Mouse (Mus musculus): Measurements from ENCODE around the gene Ruvbl1. TPM values are rescaled to one million over a fixed set of nuclear protein-coding genes. Genes with fewer than 3 reads are reported as not detected.

The Ruvbl1 gene
- 82.4 and 86.7 TPM in 2 replicates for polyA plus RNA-seq (2014; fragmentation: Nextera tagmentation; extraction: Ambion mirVana)

DNA sequence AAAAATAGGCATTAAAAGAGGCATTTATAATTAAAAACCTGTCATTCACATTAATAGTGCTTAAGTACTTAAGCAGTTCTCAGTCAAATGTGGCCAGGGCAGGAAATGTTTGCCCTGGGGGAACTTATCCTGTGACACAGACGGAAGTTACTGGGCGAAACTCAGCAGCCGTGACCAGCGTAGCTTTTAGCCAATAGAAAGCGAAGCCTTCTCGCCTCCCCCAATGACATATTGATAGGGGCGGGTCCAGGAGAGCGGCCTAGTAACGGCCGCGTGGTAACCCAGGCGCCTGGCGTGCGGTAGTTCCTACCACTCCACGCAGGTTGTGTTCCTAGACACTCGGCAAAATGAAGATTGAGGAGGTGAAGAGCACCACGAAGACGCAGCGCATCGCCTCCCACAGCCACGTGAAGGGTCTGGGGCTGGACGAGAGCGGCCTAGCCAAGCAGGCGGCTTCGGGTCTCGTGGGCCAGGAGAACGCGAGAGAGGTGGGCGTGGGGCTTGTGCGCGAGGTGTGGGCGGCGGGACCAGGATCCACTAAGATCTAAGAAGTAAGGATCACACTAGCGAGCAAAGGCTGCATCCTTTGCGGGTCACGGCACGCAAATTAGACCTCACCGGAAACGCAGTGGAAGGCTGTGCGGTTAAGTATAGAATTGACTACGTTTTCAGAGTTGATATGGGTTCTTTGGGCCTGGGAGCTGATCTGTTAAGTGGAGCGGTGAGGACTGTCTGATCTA lies at the start of gene Ruvbl1:
TSS of gene Ruvbl1 (plus strand) at position 229 of the 740 bp plus-strand sequence.
- H3K4me1 ChIP-seq (ENCODE audit: control insufficient read depth, insufficient read depth, low read length): peaks cover 9% of the 10 kb centered on the region
- H3K4me2 ChIP-seq (ENCODE audit: low read depth, low read length): peak within 1 kb of the TSS; percentile 84
- no peaks in the 10 kb centered on the region for H3K27me3 ChIP-seq (ENCODE audit: control insufficient read depth, insufficient read depth, low read length)
- H3K36me3 ChIP-seq (ENCODE audit: control insufficient read depth, insufficient read depth, low read length): peaks cover 8% of the 10 kb centered on the region; the same call in 1 of the 2 replicates
- H3K9ac ChIP-seq (replicated peaks; ENCODE audit: low read depth, low read length): peak within 1 kb of the TSS; percentile 53
- no peak within 1 kb of the TSS for H3K27ac ChIP-seq (ENCODE audit: low read depth, low read length)
- ATAC-seq (ENCODE audit: low read depth): peak; percentile 100
- H3K9me3 ChIP-seq (ENCODE audit: control insufficient read depth, low read length): no peaks in the 10 kb centered on the region
- WGBS: 1% methylated on average over 41 of the region's 42 CpGs
- H3K4me3 ChIP-seq (ENCODE audit: low read depth, low read length): peak within 1 kb of the TSS; percentile 65

DNA sequence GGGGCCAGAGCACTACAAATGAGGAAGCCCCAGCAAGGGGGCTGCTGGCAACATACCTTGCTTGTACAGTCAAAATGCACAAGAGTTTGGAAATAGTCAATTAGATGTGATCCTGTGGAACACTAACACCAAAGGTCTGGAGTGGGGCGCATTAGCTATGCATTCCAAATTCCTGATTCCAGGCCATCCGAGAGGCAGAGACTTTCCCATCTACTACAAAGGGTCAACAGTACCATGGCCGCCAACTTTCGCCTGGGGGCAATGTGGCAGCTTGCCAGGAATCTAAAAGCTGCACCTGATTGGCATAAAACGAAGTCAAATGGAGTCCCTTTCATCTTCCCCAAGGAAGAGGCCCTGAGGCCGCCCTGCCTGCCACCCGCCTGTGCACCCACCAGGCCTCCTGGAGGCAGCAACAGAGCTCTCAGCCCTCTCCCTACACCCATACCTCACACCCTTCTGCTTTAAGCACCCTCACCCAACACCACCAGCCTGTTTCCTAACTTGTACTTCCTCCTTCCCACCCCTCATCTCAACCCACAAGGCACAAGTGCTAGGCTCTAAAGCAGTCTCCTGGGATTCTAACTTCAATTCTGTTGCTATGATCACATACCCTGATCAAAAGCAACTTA lies 49.0 kb upstream of the Ruvbl1 start:
- Histone ChIP-seq H3K9me3 (ENCODE audit: control insufficient read depth, low read length) (no peaks in the 10 kb centered on the region), H3K27me3 (ENCODE audit: control insufficient read depth, insufficient read depth, low read length) (no peaks in the 10 kb centered on the region), H3K27ac (ENCODE audit: low read depth, low read length) (no peak overlapping the region), H3K4me2 (ENCODE audit: low read depth, low read length) (no peak overlapping the region), H3K36me3 (ENCODE audit: control insufficient read depth, insufficient read depth, low read length) (no peaks in the 10 kb centered on the region), H3K4me3 (ENCODE audit: low read depth, low read length) (no peak overlapping the region), H3K4me1 (ENCODE audit: control insufficient read depth, insufficient read depth, low read length) (no peaks in the 10 kb centered on the region), H3K9ac (replicated peaks; ENCODE audit: low read depth, low read length) (no peak overlapping the region)
- ATAC-seq (ENCODE audit: low read depth): no peak
- WGBS: 44% methylated on average over 7 of the region's 7 CpGs

DNA sequence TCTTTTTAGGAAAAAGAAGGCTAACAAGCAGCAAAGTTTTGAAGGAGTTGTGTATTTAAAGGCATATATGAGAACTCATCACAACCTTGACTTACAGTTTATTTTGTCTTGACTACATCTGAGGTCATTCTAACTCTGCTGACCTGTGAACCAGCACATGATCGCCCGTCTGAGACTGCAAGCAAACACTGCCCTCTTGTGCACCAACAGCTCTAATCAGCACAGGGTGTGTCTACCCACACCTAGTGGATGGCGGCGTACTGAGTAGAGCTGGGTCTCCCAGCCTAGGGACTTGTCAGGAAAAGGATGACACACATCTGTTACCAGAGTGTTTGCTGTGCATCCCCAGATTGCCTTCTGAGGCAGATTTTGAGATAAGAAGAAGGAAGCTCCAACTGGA lies 34.0 kb upstream of the Ruvbl1 start:
- Histone ChIP-seq H3K27ac (ENCODE audit: low read depth, low read length) (no peak overlapping the region), H3K27me3 (ENCODE audit: control insufficient read depth, insufficient read depth, low read length) (no peaks in the 10 kb centered on the region), H3K4me2 (ENCODE audit: low read depth, low read length) (no peak overlapping the region), H3K36me3 (ENCODE audit: control insufficient read depth, insufficient read depth, low read length) (no peaks in the 10 kb centered on the region), H3K9ac (replicated peaks; ENCODE audit: low read depth, low read length) (no peak overlapping the region), H3K4me1 (ENCODE audit: control insufficient read depth, insufficient read depth, low read length) (no peaks in the 10 kb centered on the region), H3K9me3 (ENCODE audit: control insufficient read depth, low read length) (no peaks in the 10 kb centered on the region), H3K4me3 (ENCODE audit: low read depth, low read length) (no peak overlapping the region)
- no peak for ATAC-seq (ENCODE audit: low read depth)
- 45% methylated on average over 4 of the region's 4 CpGs for WGBS

DNA sequence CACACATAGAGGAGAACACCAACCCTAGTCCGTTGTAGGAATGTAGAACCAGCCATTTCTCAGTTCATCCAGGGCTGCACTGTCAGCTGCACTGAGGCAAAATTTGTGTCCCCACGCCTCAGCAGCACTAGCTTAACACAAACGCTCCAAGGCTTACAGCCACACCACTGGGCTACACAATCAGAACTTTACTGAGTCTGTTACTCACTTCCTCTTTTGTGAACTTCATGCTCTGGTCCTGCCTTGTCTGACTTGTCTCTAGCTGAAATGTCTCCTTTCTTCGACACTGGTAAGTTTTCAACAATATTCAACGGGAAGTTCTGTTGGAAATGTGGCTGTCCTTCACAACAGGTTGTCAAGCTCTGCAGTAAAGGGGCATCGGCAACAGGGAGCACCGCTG lies 29.6 kb upstream of the Ruvbl1 start:
- no peak for ATAC-seq (ENCODE audit: low read depth)
- Histone ChIP-seq H3K27me3 (ENCODE audit: control insufficient read depth, insufficient read depth, low read length) (no peaks in the 10 kb centered on the region), H3K4me1 (ENCODE audit: control insufficient read depth, insufficient read depth, low read length) (no peaks in the 10 kb centered on the region), H3K4me3 (ENCODE audit: low read depth, low read length) (no peak overlapping the region), H3K9ac (replicated peaks; ENCODE audit: low read depth, low read length) (no peak overlapping the region), H3K27ac (ENCODE audit: low read depth, low read length) (no peak overlapping the region), H3K4me2 (ENCODE audit: low read depth, low read length) (no peak overlapping the region), H3K9me3 (ENCODE audit: control insufficient read depth, low read length) (no peaks in the 10 kb centered on the region), H3K36me3 (ENCODE audit: control insufficient read depth, insufficient read depth, low read length) (no peaks in the 10 kb centered on the region)
- WGBS: 93% methylated on average over 7 of the region's 7 CpGs

DNA sequence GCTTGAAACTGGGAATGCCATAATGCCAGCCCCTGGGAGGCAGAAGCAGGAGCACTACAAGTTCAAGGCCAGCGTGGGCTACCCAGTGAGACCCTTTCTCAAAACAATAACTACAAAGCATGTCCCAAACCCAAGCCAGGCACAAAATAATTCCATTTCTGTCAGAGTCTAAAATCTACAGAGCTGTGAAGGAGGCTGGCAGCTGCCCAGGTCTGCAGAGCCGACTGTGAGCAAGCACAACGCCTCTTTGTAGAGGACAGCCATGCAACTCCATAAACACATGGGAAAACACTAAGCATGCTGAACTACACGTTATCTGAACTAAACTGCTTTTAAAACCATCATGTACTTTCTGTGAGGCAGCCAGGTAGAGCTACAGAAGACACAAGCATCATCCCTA lies 26.2 kb upstream of the Ruvbl1 start:
- Histone ChIP-seq H3K36me3 (ENCODE audit: control insufficient read depth, insufficient read depth, low read length) (no peaks in the 10 kb centered on the region), H3K9ac (replicated peaks; ENCODE audit: low read depth, low read length) (no peak overlapping the region), H3K4me1 (ENCODE audit: control insufficient read depth, insufficient read depth, low read length) (no peaks in the 10 kb centered on the region), H3K27me3 (ENCODE audit: control insufficient read depth, insufficient read depth, low read length) (no peaks in the 10 kb centered on the region), H3K4me2 (ENCODE audit: low read depth, low read length) (no peak overlapping the region), H3K4me3 (ENCODE audit: low read depth, low read length) (no peak overlapping the region), H3K27ac (ENCODE audit: low read depth, low read length) (no peak overlapping the region), H3K9me3 (ENCODE audit: control insufficient read depth, low read length) (no peaks in the 10 kb centered on the region)
- WGBS: 77% methylated on average over 4 of the region's 4 CpGs
- ATAC-seq (ENCODE audit: low read depth): no peak

DNA sequence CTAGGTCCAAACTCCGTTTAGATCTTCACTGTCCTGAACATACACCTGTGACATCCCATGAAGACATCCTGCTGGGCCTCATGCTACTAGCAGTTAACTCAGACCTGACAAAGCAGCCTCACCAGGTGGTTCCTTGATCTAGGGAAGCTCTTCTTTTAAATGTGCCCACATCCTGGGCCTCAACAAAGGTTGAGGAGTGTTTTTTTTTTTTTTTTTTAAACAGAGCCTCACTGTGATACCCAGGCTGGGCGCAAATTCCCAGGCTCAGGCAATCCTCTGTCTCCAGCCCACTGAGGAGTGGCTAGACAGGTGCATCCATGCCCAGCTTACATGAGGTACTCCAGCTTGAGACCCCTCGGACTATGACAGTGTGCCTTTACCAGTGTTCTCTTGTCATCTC lies 22.7 kb upstream of the Ruvbl1 start:
- no peak overlapping the region for H3K4me3 ChIP-seq (ENCODE audit: low read depth, low read length)
- no peak overlapping the region for H3K27ac ChIP-seq (ENCODE audit: low read depth, low read length)
- WGBS: 83% methylated on average over 3 of the region's 3 CpGs
- H3K9me3 ChIP-seq (ENCODE audit: control insufficient read depth, low read length): no peaks in the 10 kb centered on the region
- no peaks in the 10 kb centered on the region for H3K36me3 ChIP-seq (ENCODE audit: control insufficient read depth, insufficient read depth, low read length)
- H3K27me3 ChIP-seq (ENCODE audit: control insufficient read depth, insufficient read depth, low read length): no peaks in the 10 kb centered on the region
- H3K4me1 ChIP-seq (ENCODE audit: control insufficient read depth, insufficient read depth, low read length): peaks cover 6% of the 10 kb centered on the region; the same call in 1 of the 2 replicates
- H3K9ac ChIP-seq (replicated peaks; ENCODE audit: low read depth, low read length): no peak overlapping the region
- H3K4me2 ChIP-seq (ENCODE audit: low read depth, low read length): no peak overlapping the region
- no peak for ATAC-seq (ENCODE audit: low read depth)

DNA sequence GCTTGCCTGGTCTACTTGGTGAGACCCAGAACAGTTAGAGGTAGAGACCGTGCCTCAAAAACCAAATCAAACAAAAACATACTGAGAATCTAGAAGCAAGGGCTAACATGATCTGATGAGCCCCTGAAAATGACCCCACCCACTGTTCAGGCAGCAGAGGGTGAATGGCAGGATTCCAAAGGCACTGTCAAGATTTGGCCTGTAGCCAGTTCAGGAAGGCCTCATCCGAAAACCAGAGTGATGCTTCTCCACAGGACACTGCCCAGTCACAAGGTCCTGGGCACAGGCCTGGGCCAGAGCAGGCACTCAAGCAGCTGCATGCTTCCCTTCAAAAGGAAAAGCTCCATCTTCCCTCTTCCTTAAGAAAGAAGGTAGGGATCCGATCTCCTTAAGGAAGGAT lies 21.8 kb upstream of the Ruvbl1 start:
- no peak for ATAC-seq (ENCODE audit: low read depth)
- Histone ChIP-seq H3K4me2 (ENCODE audit: low read depth, low read length) (no peak overlapping the region), H3K9ac (replicated peaks; ENCODE audit: low read depth, low read length) (no peak overlapping the region), H3K9me3 (ENCODE audit: control insufficient read depth, low read length) (no peaks in the 10 kb centered on the region), H3K36me3 (ENCODE audit: control insufficient read depth, insufficient read depth, low read length) (no peaks in the 10 kb centered on the region), H3K27ac (ENCODE audit: low read depth, low read length) (no peak overlapping the region), H3K27me3 (ENCODE audit: control insufficient read depth, insufficient read depth, low read length) (no peaks in the 10 kb centered on the region), H3K4me3 (ENCODE audit: low read depth, low read length) (no peak overlapping the region), H3K4me1 (ENCODE audit: control insufficient read depth, insufficient read depth, low read length) (peaks cover 6% of the 10 kb centered on the region; the same call in 1 of the 2 replicates)
- WGBS: 77% methylated on average over 3 of the region's 3 CpGs

DNA sequence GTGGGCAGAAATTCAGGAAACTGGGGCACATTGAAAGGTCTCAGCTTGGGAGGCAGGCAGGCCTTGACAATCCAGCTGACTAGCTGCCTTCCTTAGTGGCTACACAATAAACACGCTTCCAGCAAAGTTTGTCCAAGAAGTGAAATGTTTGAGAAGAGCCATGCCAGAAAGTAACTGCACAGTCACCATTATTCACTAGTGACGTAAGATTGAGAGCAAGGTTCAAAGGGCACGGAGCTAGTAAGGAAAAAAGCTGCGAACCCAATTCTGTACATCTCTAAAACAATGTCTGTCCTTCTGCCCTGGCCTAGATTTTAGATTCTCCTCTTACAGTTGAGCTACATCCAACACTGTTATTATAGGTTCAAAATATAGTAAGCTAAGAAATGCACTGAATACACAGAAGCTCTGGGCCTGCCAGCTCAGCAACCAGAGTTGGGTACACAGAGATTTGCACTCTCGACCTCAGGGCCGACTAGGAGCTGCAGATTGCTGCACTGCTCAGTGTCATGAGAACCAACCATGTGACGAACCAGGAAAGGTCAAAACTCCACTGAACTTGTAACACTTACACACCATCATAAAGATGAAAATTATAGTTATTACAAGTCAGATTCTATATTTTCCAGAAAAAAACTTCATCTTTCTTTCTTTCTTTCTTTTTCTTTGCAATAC lies 21.0 kb upstream of the Ruvbl1 start:
- H3K27ac ChIP-seq (ENCODE audit: low read depth, low read length): no peak overlapping the region
- no peak overlapping the region for H3K4me3 ChIP-seq (ENCODE audit: low read depth, low read length)
- H3K4me1 ChIP-seq (ENCODE audit: control insufficient read depth, insufficient read depth, low read length): peaks cover 6% of the 10 kb centered on the region; the same call in 1 of the 2 replicates
- H3K4me2 ChIP-seq (ENCODE audit: low read depth, low read length): no peak overlapping the region
- H3K9me3 ChIP-seq (ENCODE audit: control insufficient read depth, low read length): no peaks in the 10 kb centered on the region
- no peaks in the 10 kb centered on the region for H3K36me3 ChIP-seq (ENCODE audit: control insufficient read depth, insufficient read depth, low read length)
- no peak for ATAC-seq (ENCODE audit: low read depth)
- no peak overlapping the region for H3K9ac ChIP-seq (replicated peaks; ENCODE audit: low read depth, low read length)
- H3K27me3 ChIP-seq (ENCODE audit: control insufficient read depth, insufficient read depth, low read length): no peaks in the 10 kb centered on the region
- WGBS: 85% methylated on average over 7 of the region's 7 CpGs

DNA sequence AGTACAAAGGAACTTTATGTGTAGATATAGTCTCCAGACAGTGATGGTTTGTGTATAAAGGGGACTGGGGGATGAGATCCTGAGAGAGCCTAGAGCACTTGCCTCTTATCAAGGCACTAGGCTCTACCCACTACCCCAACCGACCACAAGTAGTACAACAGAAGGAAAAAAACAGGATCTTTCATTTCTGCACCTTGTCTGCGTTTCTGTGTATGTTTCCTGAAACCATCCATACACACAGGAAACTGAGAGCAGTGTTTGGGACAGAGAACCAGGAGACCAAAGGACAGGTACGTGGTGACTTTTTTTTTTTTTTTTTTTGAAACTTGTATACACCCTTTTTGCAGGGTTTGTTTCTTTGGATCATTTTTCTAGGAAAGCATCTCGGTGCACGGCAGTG lies 19.5 kb upstream of the Ruvbl1 start:
- Histone ChIP-seq H3K4me1 (ENCODE audit: control insufficient read depth, insufficient read depth, low read length) (peaks cover 6% of the 10 kb centered on the region; the same call in 1 of the 2 replicates), H3K27me3 (ENCODE audit: control insufficient read depth, insufficient read depth, low read length) (no peaks in the 10 kb centered on the region), H3K9ac (replicated peaks; ENCODE audit: low read depth, low read length) (peak overlapping the region; percentile 87), H3K27ac (ENCODE audit: low read depth, low read length) (no peak overlapping the region), H3K4me3 (ENCODE audit: low read depth, low read length) (peak overlapping the region; percentile 70), H3K9me3 (ENCODE audit: control insufficient read depth, low read length) (no peaks in the 10 kb centered on the region), H3K36me3 (ENCODE audit: control insufficient read depth, insufficient read depth, low read length) (no peaks in the 10 kb centered on the region), H3K4me2 (ENCODE audit: low read depth, low read length) (peak overlapping the region; percentile 57)
- no peak for ATAC-seq (ENCODE audit: low read depth)
- WGBS: 11% methylated on average over 5 of the region's 5 CpGs
